Mouse (Mus musculus): ENCODE results near the gene Emd. TPM values are rescaled to one million over a fixed set of nuclear protein-coding genes. Genes with fewer than 3 reads are reported as not detected.
"Not testable (repeated sequence)": the region's sequence is repeated elsewhere in the genome, so short reads cannot be mapped to it uniquely, and the experiment has no call there.

Gene Emd
- 10 to 100 TPM; 18.1 to 20.5 TPM for total RNA-seq (2021)
- long read RNA-seq, experiment 1, partial matches to known transcripts: 0 of 5 reads
- long read RNA-seq, experiment 1, other reads (novel, unspliced or antisense): 2 of 5 reads
- long read RNA-seq, experiment 2, partial matches to known transcripts: 1 of 7 reads
- long read RNA-seq, experiment 2, other reads (novel, unspliced or antisense): 4 of 7 reads

DNA sequence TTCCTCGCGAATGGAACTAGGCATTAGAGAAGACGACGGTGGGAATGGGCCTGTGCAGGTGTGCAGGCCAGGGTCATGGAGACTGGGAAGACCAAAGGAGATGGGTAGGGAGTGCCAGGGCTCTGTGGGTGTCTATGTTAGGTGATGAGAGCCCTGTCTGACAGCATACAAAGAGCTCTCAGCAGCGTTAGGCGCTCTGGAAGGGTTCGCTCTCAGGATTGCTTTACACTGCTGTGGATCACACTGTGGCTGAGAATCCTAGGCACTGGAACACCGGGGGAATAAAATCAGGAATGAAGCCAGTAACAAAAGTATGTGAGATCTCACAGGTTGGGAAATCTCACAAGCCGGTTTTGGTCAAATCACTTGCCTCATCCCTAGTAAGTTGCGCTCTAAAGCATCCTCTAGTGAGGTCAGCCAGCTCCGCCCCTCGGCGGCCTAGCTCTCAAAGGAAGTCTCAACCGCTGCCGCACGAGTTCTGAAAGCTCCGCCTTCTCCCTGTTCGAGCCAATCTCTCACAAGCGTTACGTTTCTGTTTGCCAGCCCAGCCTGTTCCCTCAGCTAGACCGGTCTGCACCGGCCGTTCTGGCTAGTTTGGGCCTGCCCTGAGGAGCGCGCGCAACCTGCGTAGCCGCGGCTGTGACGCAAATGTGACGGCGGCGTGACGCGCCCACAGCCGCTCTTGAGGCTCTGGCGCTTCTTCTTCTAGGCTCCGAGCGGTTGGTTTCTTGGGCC is at the start of gene Emd:
Gene Emd (plus strand): TSS at position 535 of the 735 bp plus-strand sequence.
- peak; percentile 72 to 81 for DNase-seq
- intact Hi-C loops (cut with DNase I): loop anchor here (5.0 kb wide), 1 partner anchor 48 kb away; the partner anchor contains the start of gene Gdi1

GRCm38 (mm10) chrX:74218496-74218895 is 36.0 kb upstream of the Emd start:
- intact Hi-C loops (cut with DNase I): no loop called here
- no peak for DNase-seq

- DNase-seq: no peak
- intact Hi-C loops (cut with DNase I): no loop called here
Measured at GRCm38 (mm10) chrX:74219449-74219848, 35.0 kb upstream of the Emd start.

DNA sequence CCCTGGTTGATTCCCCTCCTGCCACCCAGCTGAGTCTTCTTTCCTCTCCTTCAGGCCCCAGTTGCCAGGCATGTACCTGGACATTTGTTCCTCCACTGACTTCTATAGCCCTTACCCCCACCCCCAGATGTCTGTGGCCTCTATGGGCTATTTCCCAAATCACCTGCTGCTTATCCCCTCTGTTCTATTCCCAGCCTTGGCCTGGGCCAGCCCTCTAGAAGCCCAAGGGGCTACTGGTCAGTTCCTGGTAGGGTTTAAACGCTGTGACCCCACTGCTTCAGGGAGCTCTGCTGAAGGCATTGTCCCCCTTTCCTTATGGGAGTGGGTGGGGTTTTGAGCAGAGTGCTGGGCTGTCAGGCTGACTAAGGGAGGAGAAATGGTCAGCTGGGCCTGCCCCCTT is 34.4 kb upstream of the Emd start:
- DNase-seq; intact Hi-C loops (cut with DNase I): not testable (repeated sequence)

GRCm38 (mm10) chrX:74230038-74230437 is 24.4 kb upstream of the Emd start:
- intact Hi-C loops (cut with DNase I): no loop called here
- no peak for DNase-seq

- no peak for DNase-seq
- intact Hi-C loops (cut with DNase I): no loop called here
Measured at GRCm38 (mm10) chrX:74233196-74233595, 21.3 kb upstream of the Emd start.

- no peak for DNase-seq
- intact Hi-C loops (cut with DNase I): loop anchor here (5.0 kb wide), 2 partner anchors 123 to 218 kb away; partner anchors contain the start of gene Irak1
Measured at GRCm38 (mm10) chrX:74240332-74240731, 14.2 kb upstream of the Emd start.

GRCm38 (mm10) chrX:74243396-74243795 is 11.1 kb upstream of the Emd start:
- no peak for DNase-seq
- intact Hi-C loops (cut with DNase I): loop anchor here (5.0 kb wide), 2 partner anchors 126 to 221 kb away; partner anchors contain the start of gene Irak1

DNA sequence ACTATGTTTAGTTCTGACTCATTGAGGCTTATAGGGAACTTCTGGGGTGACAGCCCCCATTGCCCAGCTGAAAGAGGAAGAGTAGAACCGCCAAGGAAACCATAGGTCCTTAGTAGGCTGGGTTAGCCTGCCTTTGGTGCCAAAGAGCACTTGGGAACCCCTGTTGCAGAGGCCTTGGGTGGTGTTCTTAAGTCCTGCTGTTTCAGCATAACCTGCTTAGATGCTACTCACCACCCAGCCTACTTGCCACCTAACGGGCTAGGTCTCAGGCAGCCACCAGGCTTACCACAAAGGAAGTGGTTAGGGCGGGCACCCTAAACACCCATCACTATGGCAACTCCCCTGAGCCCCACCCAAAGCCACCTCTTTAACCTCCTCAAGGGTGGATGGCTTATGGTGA is 10.7 kb upstream of the Emd start:
- no peak for DNase-seq
- intact Hi-C loops (cut with DNase I): loop anchor here (5.0 kb wide), 2 partner anchors 127 to 222 kb away; partner anchors contain the start of gene Irak1

DNA sequence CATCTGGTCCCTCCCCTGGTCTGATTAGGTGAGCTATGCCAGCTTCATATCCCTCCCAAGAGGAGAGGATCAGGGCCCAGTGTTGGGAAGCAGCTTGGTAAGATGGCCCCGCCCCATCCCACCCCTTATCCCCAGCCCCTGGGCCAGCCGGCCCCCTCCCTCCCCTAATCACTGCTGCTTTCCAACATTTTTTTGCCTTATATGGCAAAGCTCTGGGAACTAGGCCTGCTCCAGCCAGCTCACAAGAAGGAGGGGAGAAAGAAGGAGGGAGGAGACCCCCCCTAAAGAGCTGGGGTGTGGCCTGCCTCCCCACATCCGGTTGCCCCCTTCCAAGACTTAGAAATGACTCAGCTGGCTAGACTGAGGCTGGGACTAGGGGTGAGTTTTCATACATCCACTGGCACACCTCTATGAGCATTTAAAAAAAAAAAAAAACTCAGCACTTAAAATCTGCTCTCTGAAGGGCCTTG is 9.8 kb upstream of the Emd start:
- intact Hi-C loops (cut with DNase I): loop anchor here (5.0 kb wide), 2 partner anchors 127 to 222 kb away; partner anchors contain the start of gene Irak1

GRCm38 (mm10) chrX:74245107-74245506 is 9.4 kb upstream of the Emd start:
- intact Hi-C loops (cut with DNase I): no loop called here
- no peak for DNase-seq

More for the DNA sequence above, 9.8 kb upstream of the Emd start:
- DNase-seq: peak in 1 of 2 experiments; percentile 41

DNA sequence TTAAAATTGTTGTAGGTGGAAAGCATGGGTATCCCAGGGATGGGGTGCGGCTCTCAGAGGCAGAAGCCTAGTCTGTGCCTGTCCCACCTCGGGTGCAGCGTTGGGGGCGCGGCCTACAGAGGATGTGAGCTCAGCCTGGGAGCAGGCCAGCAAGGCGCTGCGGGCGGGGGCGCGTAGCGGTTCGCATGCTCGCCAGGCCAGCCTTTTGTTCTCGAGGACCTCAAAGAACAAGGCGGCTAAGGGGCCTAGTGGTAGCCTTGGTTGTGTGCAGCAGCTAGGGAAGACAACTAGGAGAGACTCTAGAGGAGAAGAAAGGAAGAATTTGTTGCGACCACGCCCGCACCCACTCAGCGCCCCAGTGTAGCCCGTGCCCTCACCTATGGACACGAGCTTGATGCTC is 8.8 kb upstream of the Emd start:
- intact Hi-C loops (cut with DNase I): no loop called here
- DNase-seq: peak; percentile 70 to 78

GRCm38 (mm10) chrX:74246213-74246681 is 8.2 kb upstream of the Emd start:
- DNase-seq: peak; percentile 74 to 80
- intact Hi-C loops (cut with DNase I): no loop called here

DNA sequence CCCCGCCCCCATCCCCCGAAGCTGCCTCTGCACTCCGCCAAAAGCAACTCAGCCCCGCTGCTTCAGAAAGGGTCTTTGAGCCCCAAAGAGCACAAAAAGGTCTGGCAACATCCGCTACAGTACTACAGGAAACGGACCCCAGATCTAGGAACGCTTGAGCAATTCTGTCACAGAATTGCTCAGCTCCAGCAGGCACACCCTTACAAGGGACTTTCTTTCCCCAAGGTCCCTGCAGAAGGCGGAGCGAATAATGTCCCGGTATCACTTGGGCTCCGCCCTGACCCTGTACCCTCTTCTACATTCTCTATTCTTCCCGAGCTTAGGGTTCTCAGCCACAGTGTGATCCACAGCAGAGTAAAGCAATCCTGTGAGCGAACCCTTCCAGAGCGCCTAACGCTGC is 7.8 kb upstream of the Emd start:
- intact Hi-C loops (cut with DNase I): no loop called here
- DNase-seq: peak in 1 of 2 experiments; percentile 43

GRCm38 (mm10) chrX:74248651-74249050 is 5.8 kb upstream of the Emd start:
- DNase-seq: peak in 1 of 2 experiments; percentile 50

DNA sequence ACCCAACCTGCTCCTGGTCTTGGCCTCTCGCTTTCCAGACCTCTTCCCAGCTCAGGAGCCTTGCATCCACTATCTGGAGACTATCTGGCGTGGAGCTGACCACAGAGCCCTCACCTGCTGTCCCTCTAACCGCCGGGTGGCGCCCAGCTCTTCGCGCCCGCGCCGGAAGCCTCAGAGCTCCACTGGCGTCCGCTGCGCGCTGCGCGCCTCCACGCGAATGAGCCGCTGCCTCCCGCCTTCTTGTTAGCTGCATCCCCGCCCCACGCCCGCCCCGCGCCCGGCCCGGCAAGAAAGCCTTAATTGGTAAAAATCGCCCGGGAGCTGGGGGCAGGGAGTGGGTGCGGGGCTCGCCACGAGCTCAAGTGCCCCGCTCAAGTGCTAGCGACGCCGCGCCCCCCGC is 4.9 kb upstream of the Emd start, which contains the start of gene Flna:
Gene Flna (minus strand): TSS at position 206 of the 400 bp plus-strand sequence.
- intact Hi-C loops (cut with DNase I): loop anchor here (2.0 to 5.0 kb wide), 2 partner anchors 53 to 163 kb away; partner anchors contain the start of gene Gdi1
- DNase-seq: peak; percentile 47 to 51

More at GRCm38 (mm10) chrX:74248651-74249050, 5.8 kb upstream of the Emd start:
- intact Hi-C loops (cut with DNase I): loop anchor here (2.0 kb wide), 1 partner anchor 164 kb away; no protein-coding TSS in a partner anchor

GRCm38 (mm10) chrX:74254888-74255565 is 540 bp downstream of the Emd start:
- DNase-seq: no peak
- intact Hi-C loops (cut with DNase I): loop anchor here (5.0 kb wide), 1 partner anchor 47 kb away; the partner anchor contains the start of gene Gdi1

DNA sequence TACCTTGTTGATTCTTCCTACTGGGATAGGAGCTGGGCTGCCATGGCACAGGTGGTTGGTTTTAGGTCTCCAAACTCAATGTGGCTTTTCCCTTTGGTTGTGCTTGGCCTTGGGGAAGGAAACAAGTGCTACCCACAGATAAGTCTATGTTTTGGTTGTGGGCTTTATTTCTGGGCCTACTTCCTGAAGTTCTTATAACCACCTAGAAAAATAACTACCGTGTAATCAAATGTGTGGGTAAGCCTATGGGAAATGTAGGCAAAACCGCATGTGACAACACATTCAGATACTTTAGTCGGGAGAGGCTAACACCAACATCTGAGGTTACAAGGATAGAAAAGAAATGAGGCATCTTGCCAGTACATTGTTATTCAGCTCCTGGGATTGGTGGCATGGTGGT is 3.3 kb downstream of the Emd start:
- no peak for DNase-seq
- intact Hi-C loops (cut with DNase I): no loop called here

- intact Hi-C loops (cut with DNase I): no loop called here
- no peak for DNase-seq
Measured at GRCm38 (mm10) chrX:74269736-74270061, 15.2 kb downstream of the Emd start.

- intact Hi-C loops (cut with DNase I): no loop called here
- peak; percentile 77 to 87 for DNase-seq
Measured at GRCm38 (mm10) chrX:74270062-74270901, 15.8 kb downstream of the Emd start, which contains the start of gene Rpl10. Gene Rpl10 (plus strand): TSS chrX:74270812.

Measured in gastrocnemius, postnatal 36 days (tissue).